Mouse (Mus musculus) neural tube, embryonic 14.5 days (tissue): ENCODE results near the gene Cacna2d2. TPM values are rescaled to one million over a fixed set of nuclear protein-coding genes. Genes with fewer than 3 reads are reported as not detected.
"Not testable (repeated sequence)": the region's sequence is repeated elsewhere in the genome, so short reads cannot be mapped to it uniquely, and the experiment has no call there.

Experiments
- ATAC-seq: fragments of 200-750 bp; cut with Nextera tagmentation; 2 replicates; pipeline ENCODE4 v1.8.0; 2017; ENCODE audit warnings: low read depth, mild to moderate bottlenecking, moderate TSS enrichment, moderate library complexity
- H3K27ac ChIP-seq: fragments of 300-500 bp; sonication (generic); 2 replicates; pipeline ENCODE4 v1.5.1; 2014; ENCODE audit warnings: low read depth, mild to moderate bottlenecking, control low read depth, low read length, moderate library complexity, mixed read lengths
- H3K27me3 ChIP-seq: fragments of 300-500 bp; sonication (generic); 2 replicates; pipeline ENCODE4 v1.6.1; 2014; ENCODE audit warnings: low read length; ENCODE audit not compliant: control insufficient read depth, insufficient read depth
- H3K36me3 ChIP-seq: fragments of 300-500 bp; sonication (generic); 2 replicates; pipeline ENCODE4 v1.6.1; 2014; ENCODE audit warnings: low read length, mixed read lengths; ENCODE audit not compliant: control insufficient read depth, insufficient read depth
- H3K4me1 ChIP-seq: fragments of 300-500 bp; sonication (generic); 2 replicates; pipeline ENCODE4 v1.6.1; 2014; ENCODE audit warnings: low read length; ENCODE audit not compliant: control insufficient read depth, insufficient read depth
- H3K4me2 ChIP-seq: fragments of 300-500 bp; sonication (generic); 2 replicates; pipeline ENCODE4 v1.6.1; 2014; ENCODE audit warnings: mild to moderate bottlenecking, low read depth, low read length, control low read depth
- H3K4me3 ChIP-seq: fragments of 300-500 bp; sonication (generic); 2 replicates; pipeline ENCODE4 v1.5.1; 2014; ENCODE audit warnings: low read depth, low read length, control low read depth, mixed read lengths
- H3K9ac ChIP-seq: fragments of 300-500 bp; sonication (generic); replicated peaks from 2 replicates; pipeline ENCODE4 v1.6.1; 2014; ENCODE audit warnings: low read depth, mild to moderate bottlenecking, control low read depth, low read length, mixed read lengths
- H3K9me3 ChIP-seq: fragments of 300-500 bp; sonication (generic); 2 replicates; pipeline ENCODE4 v1.6.1; 2016; ENCODE audit warnings: low read length; ENCODE audit not compliant: control insufficient read depth
- WGBS: fragments of 180-500 bp; shearing (Covaris S2); extraction: QIAGEN DNeasy Blood & Tissue Kit; methylation state at CpG from one replicate; pipeline ENCODE4 v1.1.7; 2014; 5-methylcytosine and 5-hydroxymethylcytosine counted together
- polyA plus RNA-seq: library from polyadenylated mRNA; unstranded; fragments of >200 nt; fragmentation: Nextera tagmentation; extraction: Ambion mirVana; gene quantifications from 2 replicates; pipeline ENCODE4 v1.2.1, GENCODE M21; 2014

Gene Cacna2d2
- polyA plus RNA-seq, 1 experiment from 2014 or later = 10.6 TPM

GRCm38 (mm10) chr9:107553541-107554318 is 154.3 kb downstream of the Cacna2d2 start:
- no peaks in the 10 kb centered on the region for H3K9me3 ChIP-seq
- peak overlapping the region; percentile 72 for H3K9ac ChIP-seq
- H3K27me3 ChIP-seq = peaks cover 24% of the 10 kb centered on the region
- peak overlapping the region; percentile 81 for H3K27ac ChIP-seq
- peak overlapping the region; percentile 72 for H3K4me3 ChIP-seq
- peak; percentile 78 for ATAC-seq
- H3K4me1 ChIP-seq = peaks cover 17% of the 10 kb centered on the region
- H3K36me3 ChIP-seq = peaks cover 12% of the 10 kb centered on the region
- peak overlapping the region; percentile 96 for H3K4me2 ChIP-seq
- WGBS = 3% methylated on average over 37 of the region's 37 CpGs

DNA sequence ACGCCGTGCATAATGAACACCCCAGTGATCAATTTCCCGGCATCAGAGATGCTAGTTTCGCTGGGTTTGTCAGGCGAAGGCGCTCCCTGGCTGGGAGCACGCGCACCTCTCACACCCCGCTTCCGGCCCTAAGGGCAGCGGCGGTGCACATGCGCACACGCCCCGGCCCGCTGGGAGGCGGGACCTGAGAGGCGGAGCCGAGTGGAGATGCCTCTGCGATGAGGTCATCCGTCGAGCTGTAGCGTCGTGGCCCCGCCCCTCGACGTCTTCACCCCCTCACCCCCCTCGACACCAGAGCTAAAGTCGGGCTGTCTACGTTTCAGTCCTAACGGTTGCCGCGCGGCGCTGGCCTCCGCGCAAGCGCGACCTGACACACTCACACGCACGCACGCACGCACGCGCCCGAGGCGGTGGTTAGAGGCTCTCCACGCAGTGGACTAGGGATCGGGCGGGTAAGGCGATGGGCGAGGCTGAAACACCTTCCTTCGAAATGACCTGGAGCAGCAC is 155.0 kb downstream of the Cacna2d2 start:
- Histone ChIP-seq H3K4me1 (peaks cover 17% of the 10 kb centered on the region), H3K36me3 (peaks cover 18% of the 10 kb centered on the region), H3K27me3 (peaks cover 24% of the 10 kb centered on the region), H3K9ac (peak overlapping the region; percentile 78), H3K4me2 (peak overlapping the region; percentile 96), H3K4me3 (peak overlapping the region; percentile 72), H3K9me3 (no peaks in the 10 kb centered on the region), H3K27ac (peak overlapping the region; percentile 81)
- WGBS = under 1% methylated on average over 43 of the region's 53 CpGs
- peak; percentile 93 for ATAC-seq

- Histone ChIP-seq H3K9ac (peak overlapping the region; percentile 78), H3K4me1 (peaks cover 17% of the 10 kb centered on the region), H3K4me3 (peak overlapping the region; percentile 72), H3K4me2 (peak overlapping the region; percentile 88), H3K36me3 (peaks cover 25% of the 10 kb centered on the region), H3K9me3 (no peaks in the 10 kb centered on the region), H3K27me3 (peaks cover 24% of the 10 kb centered on the region), H3K27ac (peak overlapping the region; percentile 79)
- ATAC-seq = peak; percentile 30
- under 1% methylated on average over 23 of the region's 23 CpGs for WGBS
Measured at GRCm38 (mm10) chr9:107555031-107555457, 155.6 kb downstream of the Cacna2d2 start.

DNA sequence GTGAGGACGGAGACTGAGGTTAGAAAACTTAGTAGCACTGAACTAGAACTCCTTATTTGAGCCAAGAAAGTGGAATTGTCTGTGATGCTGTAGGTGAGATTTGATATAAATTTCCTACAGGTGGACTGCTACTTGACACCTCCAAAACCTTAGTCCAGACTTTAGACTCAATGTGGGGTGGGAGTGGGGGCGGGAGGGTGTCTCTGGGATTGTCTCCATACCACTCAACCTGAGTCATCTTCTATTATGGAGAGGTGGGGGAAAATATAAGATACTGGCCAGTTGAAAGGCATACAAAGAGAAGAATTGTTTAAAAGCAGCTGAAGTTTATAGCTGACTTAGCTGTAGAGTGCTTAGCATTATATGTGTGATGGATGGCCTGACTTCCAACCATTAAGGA is 156.3 kb downstream of the Cacna2d2 start:
- peak overlapping the region; percentile 88 for H3K4me2 ChIP-seq
- peaks cover 20% of the 10 kb centered on the region for H3K27me3 ChIP-seq
- ATAC-seq = no peak
- H3K36me3 ChIP-seq = peaks cover 30% of the 10 kb centered on the region
- WGBS = 45% methylated on average over 2 of the region's 2 CpGs
- no peak overlapping the region for H3K27ac ChIP-seq
- H3K9me3 ChIP-seq = no peaks in the 10 kb centered on the region
- no peak overlapping the region for H3K9ac ChIP-seq
- H3K4me1 ChIP-seq = peaks cover 17% of the 10 kb centered on the region
- H3K4me3 ChIP-seq = peak overlapping the region; percentile 72

- ATAC-seq = no peak
- H3K9ac ChIP-seq = no peak overlapping the region
- H3K4me3 ChIP-seq = no peak overlapping the region
- no peak overlapping the region for H3K27ac ChIP-seq
- peaks cover 15% of the 10 kb centered on the region for H3K4me1 ChIP-seq
- peak overlapping the region; percentile 88; the same call in 1 of the 2 replicates for H3K4me2 ChIP-seq
- no peaks in the 10 kb centered on the region for H3K9me3 ChIP-seq
- 78% methylated on average over 3 of the region's 3 CpGs for WGBS
- peaks cover 36% of the 10 kb centered on the region for H3K36me3 ChIP-seq
- peaks cover 17% of the 10 kb centered on the region for H3K27me3 ChIP-seq
Measured at GRCm38 (mm10) chr9:107556346-107556745, 156.9 kb downstream of the Cacna2d2 start.

GRCm38 (mm10) chr9:107563029-107563581 is 163.7 kb downstream of the Cacna2d2 start, which contains the start of gene Tusc2:
Tusc2 (plus strand) TSS chr9:107563255.
- H3K27me3 ChIP-seq = no peaks in the 10 kb centered on the region
- H3K4me1 ChIP-seq = peaks cover 25% of the 10 kb centered on the region
- peak within 1 kb of the TSS; percentile 84 for H3K4me2 ChIP-seq
- no peaks in the 10 kb centered on the region for H3K9me3 ChIP-seq
- peaks cover 44% of the 10 kb centered on the region for H3K36me3 ChIP-seq
- peak within 1 kb of the TSS; percentile 73 for H3K27ac ChIP-seq
- under 1% methylated on average over 41 of the region's 46 CpGs for WGBS
- peak within 1 kb of the TSS; percentile 90 for H3K4me3 ChIP-seq
- peak; percentile 95 for ATAC-seq
- H3K9ac ChIP-seq = peak within 1 kb of the TSS; percentile 86

DNA sequence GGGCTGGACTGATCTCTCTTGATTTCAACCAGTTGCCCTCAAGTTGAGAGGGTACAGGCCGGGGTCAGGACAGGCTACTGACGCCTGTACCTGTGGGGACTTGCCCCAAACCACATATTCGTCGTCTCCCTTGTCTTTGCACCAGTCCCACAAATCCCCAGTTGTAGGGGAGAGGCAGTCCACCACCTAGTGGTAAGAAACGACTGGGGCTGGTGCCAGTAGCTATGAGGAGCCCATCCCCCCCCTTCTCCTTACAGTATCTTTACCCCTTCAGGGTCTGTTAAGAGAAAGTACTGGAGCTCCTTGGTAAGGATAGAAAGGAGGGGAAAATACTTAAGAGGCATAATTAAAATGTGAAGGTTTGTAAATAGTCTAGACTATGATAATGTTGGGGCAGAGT is 166.1 kb downstream of the Cacna2d2 start:
- H3K4me2 ChIP-seq = not testable (repeated sequence)

DNA sequence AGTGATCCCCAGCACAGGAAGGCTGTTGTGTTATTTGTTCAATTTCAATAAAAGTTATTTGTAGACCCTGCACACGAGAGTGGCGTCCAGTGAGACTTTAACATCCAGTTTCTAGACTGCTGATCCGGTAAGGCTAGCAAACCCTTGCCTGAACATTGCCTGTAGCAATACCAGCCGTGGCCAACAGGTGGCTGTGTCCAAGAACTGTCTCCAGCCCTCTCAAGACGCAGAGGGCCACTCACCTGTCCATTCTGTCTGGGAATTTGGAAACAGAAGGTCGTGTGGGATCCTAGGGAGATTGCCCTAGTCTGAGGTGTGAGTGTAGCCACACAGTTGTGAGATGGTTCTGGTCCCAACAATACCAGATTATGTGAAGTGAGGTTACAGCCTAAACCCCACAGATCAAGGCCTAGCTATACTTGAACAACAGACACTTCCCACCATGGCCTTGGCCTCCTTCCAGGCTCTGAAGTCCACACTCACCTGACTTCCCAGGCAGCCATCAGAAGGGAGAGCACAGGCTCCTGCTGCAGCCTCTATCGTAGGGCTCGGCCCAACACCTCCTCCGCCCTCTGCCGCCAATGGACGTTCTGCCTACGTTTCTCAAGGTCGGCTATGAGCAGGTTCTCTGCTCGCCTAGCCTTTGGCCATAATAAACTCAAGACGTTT is 166.8 kb downstream of the Cacna2d2 start:
- Histone ChIP-seq H3K4me3 (no peak overlapping the region), H3K27me3 (no peaks in the 10 kb centered on the region)

More for the DNA sequence above, 166.1 kb downstream of the Cacna2d2 start:
- not testable (repeated sequence) for ATAC-seq, H3K27ac ChIP-seq, H3K9me3 ChIP-seq, H3K4me3 ChIP-seq, H3K27me3 ChIP-seq, H3K9ac ChIP-seq
- Histone ChIP-seq H3K36me3 (peaks cover 22% of the 10 kb centered on the region), H3K4me1 (peaks cover 38% of the 10 kb centered on the region)
- 53% methylated on average over 5 of the region's 5 CpGs for WGBS

More for the DNA sequence above, 166.8 kb downstream of the Cacna2d2 start:
- Histone ChIP-seq H3K9me3 (no peaks in the 10 kb centered on the region), H3K27ac (peak overlapping the region; percentile 17; the same call in 1 of the 2 replicates), H3K36me3 (peaks cover 21% of the 10 kb centered on the region), H3K9ac (no peak overlapping the region), H3K4me1 (peaks cover 44% of the 10 kb centered on the region), H3K4me2 (0 out of 2 replicates have a peak overlapping the region, but pooled peaks have one; percentile 6)
- WGBS = 63% methylated on average over 15 of the region's 15 CpGs
- no peak for ATAC-seq
